30 mouse cellular contexts compared by ENCODE assay signal in genomic region chr1:21252566-21253302, GRCm38 (mm10). TPM values are rescaled to one million over a fixed set of nuclear protein-coding genes. Genes with fewer than 3 reads are reported as not detected.
DNase-seq lines count a peak whose midpoint lies in the region; ATAC-seq and TF ChIP-seq lines count a peak whose summit lies in the region.
"Had no signal": no experiment of that assay in that cellular context is flagged by ENCODE, and none has a peak within 500 bp of the region (broad histone marks: within the 10 kb centered on the region; RNA-seq: fewer than 3 reads in every experiment).

No protein-coding gene starts in this region.

- no peak overlapping the region for H3K4me3 ChIP-seq in lung, embryonic 14.5 days (ENCODE audit: low read depth, low read length)
- H3K4me3 ChIP-seq in CH12.LX (replicated peaks in 1 of 3; ENCODE audit: low read depth in 2 of 3, low read length in 2 of 3, poor library complexity in 1 of 3): no peak overlapping the region
- H3K4me3 ChIP-seq: embryonic facial prominence, embryonic 12.5 days; hindbrain, embryonic 13.5 days; neural tube, embryonic 15.5 days; stomach, embryonic 15.5 days had no signal

- H3K27me3 ChIP-seq in lung, embryonic 14.5 days (ENCODE audit: insufficient read depth, low read length): no peaks in the 10 kb centered on the region
- H3K27me3 ChIP-seq in CH12.LX (replicated peaks) (no peaks in the 10 kb centered on the region), Patski (no peaks in the 10 kb centered on the region)
- H3K27me3 ChIP-seq: embryonic facial prominence, embryonic 12.5 days; hindbrain, embryonic 13.5 days; neural tube, embryonic 15.5 days; stomach, embryonic 15.5 days had no signal

- 48% methylated on average over 10 of the region's 10 CpGs for WGBS in lung, embryonic 14.5 days

- H3K27ac ChIP-seq in lung, embryonic 14.5 days (ENCODE audit: low read depth): no peak overlapping the region
- H3K27ac ChIP-seq in CH12.LX (ENCODE audit: insufficient read depth, low read depth): no peak overlapping the region
- H3K27ac ChIP-seq: embryonic facial prominence, embryonic 12.5 days; hindbrain, embryonic 13.5 days; kidney, postnatal 0 days; macrophage; neural tube, embryonic 15.5 days; stomach, embryonic 15.5 days had no signal

- DNase-seq in kidney, adult 9 months: peak; percentile 40
- no peak for DNase-seq in kidney, postnatal 4 days
- peak; percentile 32 for DNase-seq in lung, embryonic 14.5 days
- DNase-seq in lung, postnatal 10 days: no peak
- DNase-seq in CH12.LX (ENCODE audit: extremely low read depth) (no peak), Patski (ENCODE audit: low read depth, low spot score) (no peak), MN1 (ENCODE audit: low spot score) (no peak)
- no peak for DNase-seq in frontal cortex, postnatal 14 days (ENCODE audit: low spot score in 2 of 2)
- DNase-seq: adrenal gland, adult 8-10 months; cerebellum, adult 8-10 months; cerebellum, postnatal 25 days; gastrocnemius, postnatal 25 days; heart, adult 18-20 months; heart, postnatal 4 days; liver; lung, adult 18-20 months; midbrain, embryonic 14.5 days; retina, postnatal 1 day; right cerebral cortex, postnatal 14 days; thymus, postnatal 25 days had no signal

- CTCF ChIA-PET in Patski (lab: Charles Lee): interaction anchor here (1.1 to 1.2 kb wide), 2 partner anchors 13 to 30 kb away, joined by 3 to 4 read pairs; partner anchors contain the start of gene Gsta3

- no peak for ATAC-seq in lung, embryonic 14.5 days (ENCODE audit: insufficient read depth)
- ATAC-seq in Patski: peak; percentile 26
- ATAC-seq: forebrain, embryonic 14.5 days; intestine, embryonic 16.5 days had no signal

- TF ChIP-seq CTCF in lung, embryonic 14.5 days (IDR thresholded peaks at IDR 0.05; ENCODE audit: low read depth): no peak
- TF ChIP-seq CTCF in CH12.LX (conservative IDR thresholded peaks at IDR 0.05 in 1 of 2, IDR thresholded peaks at IDR 0.05 in 1 of 2; ENCODE audit: low read depth in 2 of 2, low read length in 2 of 2) (no peak), Patski (IDR thresholded peaks at IDR 0.05) (no peak)

- no peak overlapping the region for H3K9ac ChIP-seq in lung, embryonic 14.5 days
- H3K9ac ChIP-seq in CH12.LX (ENCODE audit: insufficient read depth, low read depth): no peak overlapping the region
- H3K9ac ChIP-seq: embryonic facial prominence, embryonic 12.5 days; hindbrain, embryonic 13.5 days; neural tube, embryonic 15.5 days; stomach, embryonic 15.5 days had no signal

- TF ChIP-seq EP300 in CH12.LX (IDR thresholded peaks at IDR 0.05; ENCODE audit: low read length): no peak

- POLR2A ChIA-PET in Patski (lab: Charles Lee): no interaction called here

- no peaks in the 10 kb centered on the region for H3K9me3 ChIP-seq in lung, embryonic 14.5 days (ENCODE audit: low read depth, low read length)
- H3K9me3 ChIP-seq in CH12.LX (replicated peaks; ENCODE audit: low read length): no peaks in the 10 kb centered on the region
- H3K9me3 ChIP-seq: embryonic facial prominence, embryonic 12.5 days; hindbrain, embryonic 13.5 days; neural tube, embryonic 15.5 days; stomach, embryonic 15.5 days had no signal

- no peak for TF ChIP-seq POLR2A in CH12.LX (IDR thresholded peaks at IDR 0.05; ENCODE audit: low read depth, low read length)

- in situ Hi-C loops in CH12.LX (cut with MboI; ENCODE audit: low pct_ligation_motif_present, low pct_unique_long_range_greater_than_20kb, low sequenced_read_pairs) (no loop called here), Patski (cut with MboI; ENCODE audit: low pct_unique_long_range_greater_than_20kb) (no loop called here)

- no peaks in the 10 kb centered on the region for H3K4me1 ChIP-seq in lung, embryonic 14.5 days (ENCODE audit: insufficient read depth)
- no peaks in the 10 kb centered on the region for H3K4me1 ChIP-seq in CH12.LX (ENCODE audit: control insufficient read depth in 1 of 2, insufficient read depth in 2 of 2)
- H3K4me1 ChIP-seq: embryonic facial prominence, embryonic 12.5 days; hindbrain, embryonic 13.5 days; neural tube, embryonic 15.5 days; stomach, embryonic 15.5 days had no signal

- no peak overlapping the region for H3K4me2 ChIP-seq in lung, embryonic 14.5 days
- H3K4me2 ChIP-seq in CH12.LX (ENCODE audit: insufficient read depth, low read depth, poor library complexity, severe bottlenecking): no peak overlapping the region
- H3K4me2 ChIP-seq: embryonic facial prominence, embryonic 12.5 days; heart, embryonic 11.5 days; hindbrain, embryonic 13.5 days; neural tube, embryonic 15.5 days; stomach, embryonic 15.5 days had no signal

- H3K36me3 ChIP-seq in lung, embryonic 14.5 days (ENCODE audit: insufficient read depth): no peaks in the 10 kb centered on the region
- H3K36me3 ChIP-seq in CH12.LX (replicated peaks in 1 of 2; ENCODE audit: control insufficient read depth in 1 of 2, insufficient read depth in 1 of 2, low read length in 1 of 2): no peaks in the 10 kb centered on the region
- H3K36me3 ChIP-seq: embryonic facial prominence, embryonic 12.5 days; hindbrain, embryonic 13.5 days; neural tube, embryonic 15.5 days; stomach, embryonic 15.5 days had no signal

- TF ChIP-seq RAD21 in CH12.LX (IDR thresholded peaks at IDR 0.05; ENCODE audit: low read depth, low read length): no peak

- dilution Hi-C loops in CH12.LX (cut with MboI; ENCODE audit: extremely low pct_ligation_motif_present, extremely low pct_unique_long_range_greater_than_20kb, low sequenced_read_pairs): no loop called here

- no peaks in the 10 kb centered on the region for H3K79me2 ChIP-seq in CH12.LX (replicated peaks; ENCODE audit: control insufficient read depth, extremely low read depth, insufficient read depth, poor library complexity, severe bottlenecking)

TF ChIP-seq in CH12.LX, 34 proteins besides CTCF, POLR2A, EP300 and RAD21:
- TF ChIP-seq UBTF (IDR thresholded peaks at IDR 0.05; ENCODE audit: low read depth, low read length) (no peak), CHD2 (IDR thresholded peaks at IDR 0.05; ENCODE audit: low read length) (no peak), BHLHE40 (IDR thresholded peaks at IDR 0.05; ENCODE audit: low read depth, low read length) (0 out of 2 replicates have a peak, but pooled peaks have one; percentile 11), MAFK (IDR thresholded peaks at IDR 0.05; ENCODE audit: insufficient replicate concordance, low read length) (no peak)

RNA-seq across cellular contexts. Expression of gene Gsta3, which starts 12.3 kb away (rescaled TPM):
- 0.45 and 0.55 TPM in 2 replicates for polyA plus RNA-seq in lung, embryonic 14.5 days (2014; fragmentation: Nextera tagmentation; extraction: Ambion mirVana)
- not detected in 2 replicates for total RNA-seq in CH12.LX (2012; rRNA removed)
- total RNA-seq in CH12.LX (2014; rRNA removed): not detected in 2 replicates
- not detected in 2 replicates for polyA plus RNA-seq in CH12.LX (2012; ENCODE audit: insufficient read length, low read depth)
- 3.4 TPM for polyA plus RNA-seq in Patski (2021)
- total RNA-seq: megakaryocyte-erythroid progenitor cell, adult 5-6 weeks had no signal

RNA-seq across cellular contexts. Expression of gene Tmem14a, which starts 34.4 kb away (rescaled TPM):
- 8.4 and 8.9 TPM in 2 replicates for polyA plus RNA-seq in lung, embryonic 14.5 days (2014; fragmentation: Nextera tagmentation; extraction: Ambion mirVana)
- total RNA-seq in CH12.LX (2012; rRNA removed) (0.63 and 1.6 TPM in 2 replicates), CH12.LX (2014; rRNA removed) (4.3 TPM in 2 replicates)
- polyA plus RNA-seq in CH12.LX (2012; ENCODE audit: insufficient read length, low read depth) (2.1 and 2.8 TPM in 2 replicates), Patski (2021) (8.5 TPM)

Comparison
In these comparisons a context has a peak if more than half of its experiments do, and no peak if none do; other contexts are left out.
1. DNase-seq: peak in kidney, adult 9 months (single experiment) and lung, embryonic 14.5 days (single experiment); none in kidney, postnatal 4 days (0 of 2), lung, postnatal 10 days (single experiment), CH12.LX (single experiment), Patski (single experiment), frontal cortex, postnatal 14 days (0 of 2) and MN1 (single experiment).